Mouse (Mus musculus) kidney, postnatal 4 days (tissue): ENCODE results near the gene Gm6096.

Source experiments
- DNase-seq, 2 experiments: peaks; one replicate each; pipeline ENCODE4 v3.0.0; 2021; ENCODE audit warnings: mixed read lengths in 2 of 2

The Gm6096 gene

DNA sequence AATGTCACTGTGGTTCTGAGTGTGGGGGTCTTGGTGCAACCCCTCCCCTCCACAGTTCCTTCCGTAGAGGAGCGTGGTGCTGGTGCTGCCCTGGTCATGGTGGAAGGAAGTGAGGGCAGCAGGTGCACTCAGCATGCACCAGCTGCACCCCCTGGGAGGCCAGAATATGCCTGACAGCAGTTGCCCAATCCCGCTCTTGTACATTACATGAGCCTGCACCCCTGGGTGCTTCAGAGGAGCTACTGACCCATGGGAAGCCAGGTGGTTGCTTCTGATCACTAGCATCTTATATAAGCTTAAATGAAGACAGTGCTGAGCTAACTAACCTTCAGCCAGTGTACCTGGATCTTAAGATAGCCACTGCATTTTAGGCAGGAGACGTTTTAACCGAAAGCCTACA lies 12.8 kb upstream of the Gm6096 start:
- no peak for DNase-seq

DNA sequence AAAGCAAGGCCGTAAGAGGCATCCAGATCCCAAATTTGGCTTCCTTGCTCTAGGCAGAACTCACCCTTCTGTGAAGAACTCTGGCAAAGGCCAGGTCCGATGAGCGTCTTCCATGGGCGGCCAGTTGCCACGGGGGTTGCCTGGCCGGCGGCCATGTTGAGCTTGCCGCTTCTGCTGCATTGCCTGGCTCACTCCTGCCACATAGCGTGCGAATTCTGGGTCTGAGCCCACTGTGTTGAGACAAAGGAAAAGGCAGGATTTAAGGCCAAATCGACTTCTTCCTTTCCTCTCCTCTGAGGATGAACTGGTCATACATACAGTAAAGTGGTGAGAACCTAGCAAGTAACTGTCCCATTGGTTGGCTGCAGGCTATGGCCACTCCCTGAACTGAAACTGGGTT lies 8.7 kb upstream of the Gm6096 start:
- no peak for DNase-seq

- DNase-seq, result no peak
Measured at GRCm38 (mm10) chr7:34246870-34247499, 3.9 kb upstream of the Gm6096 start.

DNA sequence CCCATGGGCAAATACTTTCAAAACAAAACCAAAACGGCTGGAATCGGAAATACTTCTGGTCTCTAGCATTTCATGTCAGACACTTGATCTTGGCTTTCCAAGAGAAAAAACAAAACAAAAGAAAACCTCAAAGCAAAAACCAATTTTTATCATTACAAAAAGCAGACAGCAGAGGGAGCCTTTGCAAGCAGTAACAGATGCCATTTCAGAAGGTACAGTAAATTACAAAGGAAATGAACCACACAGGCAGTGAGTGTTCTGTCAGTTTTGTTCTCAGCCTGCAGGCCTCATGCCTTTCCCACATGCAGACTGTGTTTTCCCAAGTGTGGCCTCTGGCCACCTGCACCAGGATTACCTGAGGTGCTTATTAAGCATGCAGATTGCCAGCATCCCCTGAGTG lies 1.2 kb downstream of the Gm6096 start:
- DNase-seq, result peak in 1 of 2 experiments; percentile 14

DNA sequence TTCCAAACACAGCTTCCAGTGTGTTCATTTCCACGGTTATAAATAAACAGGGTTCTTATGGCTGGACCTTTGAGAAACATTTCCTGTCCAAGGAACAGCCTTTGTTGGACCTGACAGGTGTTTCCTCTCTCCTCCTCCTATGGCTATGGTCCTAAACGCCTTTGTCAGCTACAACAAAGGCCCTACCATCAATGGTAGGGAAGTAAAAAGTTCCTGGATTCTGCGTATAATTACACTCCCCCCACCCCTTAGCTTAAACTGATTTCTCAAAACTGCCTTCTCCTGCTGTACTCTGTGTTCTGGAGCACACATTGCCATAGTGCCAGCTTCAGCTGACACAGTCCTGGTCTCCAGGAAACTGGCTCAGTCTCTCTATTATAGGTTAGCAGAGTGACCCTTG lies 4.3 kb downstream of the Gm6096 start:
- DNase-seq, result no peak

DNA sequence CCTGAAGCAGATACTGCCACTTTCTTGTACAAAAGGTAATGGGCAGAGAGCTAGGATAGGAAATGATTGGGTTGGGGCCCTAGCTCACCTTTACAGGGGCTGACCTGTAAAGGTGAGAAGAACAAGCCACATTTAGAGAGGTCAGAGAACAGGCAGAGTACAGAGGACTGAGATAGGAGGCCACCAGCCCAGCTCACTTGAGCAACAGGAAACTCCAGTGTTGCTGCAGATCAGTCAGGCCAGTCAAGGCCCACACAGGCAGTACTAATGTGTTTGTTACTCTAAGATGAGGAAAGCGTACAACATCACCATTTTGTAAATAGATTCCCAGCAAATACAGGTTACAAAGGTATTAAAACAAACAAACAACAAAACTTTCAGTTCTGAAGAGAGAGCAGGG lies 5.1 kb downstream of the Gm6096 start:
- no peak for DNase-seq

DNA sequence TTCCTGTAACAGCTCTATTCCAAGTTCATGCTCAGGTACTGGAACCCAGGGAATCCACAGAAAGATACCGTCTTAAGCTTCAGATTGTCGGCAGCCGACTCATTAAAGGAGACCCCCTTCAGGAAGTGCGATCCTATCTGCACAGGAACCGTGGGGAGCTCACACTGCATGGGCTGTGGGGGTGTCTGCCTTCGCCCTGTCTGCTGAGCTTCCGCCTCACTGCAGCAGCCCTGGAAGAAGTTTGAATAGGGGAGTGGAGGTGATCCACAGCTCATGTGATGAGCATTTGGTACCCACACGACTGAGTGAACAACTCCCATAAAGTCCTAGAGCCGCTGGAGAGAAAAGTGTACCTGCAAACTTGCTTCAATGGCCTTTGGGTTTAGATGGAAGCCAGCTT lies 6.4 kb downstream of the Gm6096 start:
- no peak for DNase-seq

DNA sequence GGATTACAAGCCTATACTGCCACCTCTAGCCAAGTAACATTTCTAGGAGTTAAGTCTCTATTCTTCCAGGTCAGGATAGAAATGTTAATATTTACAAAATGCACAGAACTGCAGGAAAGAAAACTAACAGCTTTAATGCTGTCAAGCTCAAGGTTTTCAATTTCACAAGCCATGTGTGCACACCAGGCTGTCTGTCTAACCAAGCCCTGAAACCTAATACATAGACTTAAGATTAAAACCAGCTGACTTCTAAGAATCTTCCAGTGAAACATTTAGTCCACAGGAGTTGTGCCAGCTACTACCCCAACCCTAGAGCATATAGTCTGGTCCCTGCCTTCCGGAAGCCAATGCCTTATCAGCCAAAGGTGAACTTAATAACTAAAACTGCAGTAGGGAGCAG lies 7.6 kb downstream of the Gm6096 start:
- DNase-seq, result no peak

DNA sequence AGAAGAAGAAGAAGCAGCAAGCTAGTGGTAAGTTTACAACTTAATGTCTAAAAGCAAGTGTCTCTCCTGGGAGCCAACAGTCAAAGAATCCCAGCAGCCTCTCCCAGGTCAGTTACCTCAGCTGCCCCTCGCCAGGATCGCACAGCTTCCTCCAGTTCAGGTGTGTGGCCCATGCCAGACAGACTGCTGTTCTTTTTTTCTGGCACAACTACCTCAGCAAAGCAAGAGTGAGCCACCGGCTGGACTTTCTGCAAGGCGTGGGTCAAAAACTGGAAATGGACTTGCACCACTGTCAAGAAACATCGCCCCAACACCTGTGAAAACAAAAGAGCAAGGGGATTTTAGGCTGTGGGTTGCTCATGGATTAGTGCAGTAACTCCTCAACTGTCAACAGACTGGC lies 12.6 kb downstream of the Gm6096 start:
- no peak for DNase-seq

GRCm38 (mm10) chr7:34265876-34266346 lies 15.1 kb downstream of the Gm6096 start:
- peak; percentile 56 to 71 for DNase-seq

DNA sequence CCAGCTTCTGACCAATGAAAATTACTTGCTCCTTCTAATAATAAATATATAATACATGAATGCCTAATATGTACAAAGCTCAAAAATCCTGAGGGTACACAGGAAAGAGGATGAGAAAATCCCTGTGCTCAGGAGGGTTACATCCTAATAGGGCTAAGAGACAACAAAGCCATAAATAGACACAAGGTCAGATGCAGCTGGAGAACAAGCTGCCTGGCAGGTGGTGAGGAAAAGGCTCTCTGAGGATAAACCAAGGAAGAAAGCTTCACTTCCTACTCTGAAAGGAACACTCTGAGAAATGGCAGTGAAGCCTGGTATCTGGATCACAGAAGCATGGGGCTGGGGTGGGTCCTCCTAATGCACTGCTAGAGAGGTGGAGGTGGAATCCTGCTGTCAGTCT lies 15.6 kb downstream of the Gm6096 start:
- DNase-seq, result no peak

- DNase-seq, result no peak
Measured at GRCm38 (mm10) chr7:34268463-34268862, 17.6 kb downstream of the Gm6096 start.

DNA sequence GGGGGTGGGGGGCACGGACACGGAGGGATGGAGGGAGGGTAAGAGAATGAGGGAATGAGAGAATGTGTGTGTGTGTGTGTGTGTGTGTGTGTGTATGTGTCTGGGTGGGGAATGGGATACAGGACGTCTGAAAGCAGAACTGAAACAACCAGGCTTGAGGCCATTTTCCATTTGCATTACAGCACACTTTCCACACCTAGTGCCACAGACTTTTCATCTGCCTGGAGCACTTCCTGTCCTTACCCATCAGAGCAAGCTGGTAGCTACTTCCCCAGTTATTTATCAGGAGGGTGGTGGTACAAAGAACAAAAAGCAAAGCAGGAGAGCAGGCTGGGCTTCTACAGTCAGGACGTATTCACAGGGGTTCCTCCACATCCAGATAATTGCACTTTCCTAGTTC lies 21.6 kb downstream of the Gm6096 start:
- no peak for DNase-seq

- no peak for DNase-seq
Measured at GRCm38 (mm10) chr7:34276066-34276465, 25.2 kb downstream of the Gm6096 start.

DNA sequence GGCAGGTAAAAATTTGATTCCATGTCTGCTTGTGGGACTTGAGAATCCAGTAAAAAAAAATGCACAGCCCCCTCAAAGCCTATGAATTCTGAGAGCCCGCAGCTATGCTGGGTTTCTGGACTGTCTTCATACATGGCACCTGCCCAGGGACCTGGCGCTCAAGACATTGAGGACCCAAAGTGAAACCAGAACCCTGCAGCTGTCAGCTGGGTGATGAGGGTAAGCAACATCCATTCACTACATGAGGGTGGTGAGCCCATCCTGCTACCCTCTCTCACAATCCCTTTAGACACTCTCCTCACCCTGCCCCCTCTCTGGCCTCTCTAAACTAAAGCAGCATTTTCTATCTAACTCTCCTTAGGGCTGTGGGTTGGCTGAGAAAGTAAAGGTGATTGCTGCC lies 26.8 kb downstream of the Gm6096 start:
- DNase-seq, result no peak

DNA sequence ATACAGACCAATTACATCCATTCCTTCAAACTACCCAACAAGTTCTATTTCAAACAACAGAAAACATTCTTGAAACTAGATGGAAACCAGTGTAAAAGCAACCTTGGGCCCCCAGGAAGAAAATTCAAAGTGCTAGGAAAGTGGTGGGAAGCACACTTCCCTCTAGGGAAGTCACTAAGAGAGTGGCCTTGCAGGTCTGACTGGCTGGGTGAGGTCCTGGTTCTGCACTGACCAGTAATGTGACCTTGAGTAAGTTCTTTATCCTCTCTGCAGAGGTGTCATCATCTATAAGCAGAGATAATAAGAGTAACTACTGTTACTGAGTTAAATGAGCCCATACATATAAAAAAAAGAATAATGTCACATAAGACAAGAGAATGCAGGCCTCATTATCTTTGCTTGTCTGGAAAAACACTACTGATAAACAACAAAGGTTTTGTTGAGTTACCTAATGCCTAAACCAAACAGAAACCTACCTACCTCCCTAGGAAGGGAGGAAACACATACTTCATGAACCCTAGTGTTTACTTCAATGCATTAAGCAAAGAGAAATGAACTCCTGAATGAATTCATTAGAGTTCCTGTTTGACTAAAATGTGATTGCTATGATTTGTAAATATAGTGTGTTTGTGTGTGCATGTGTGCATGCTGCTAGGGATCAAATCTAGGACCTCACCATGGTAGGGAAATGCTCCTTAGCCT lies 39.8 kb downstream of the Gm6096 start:
- no peak for DNase-seq

- no peak for DNase-seq
Measured at GRCm38 (mm10) chr7:34291265-34291664, 40.4 kb downstream of the Gm6096 start.

DNA sequence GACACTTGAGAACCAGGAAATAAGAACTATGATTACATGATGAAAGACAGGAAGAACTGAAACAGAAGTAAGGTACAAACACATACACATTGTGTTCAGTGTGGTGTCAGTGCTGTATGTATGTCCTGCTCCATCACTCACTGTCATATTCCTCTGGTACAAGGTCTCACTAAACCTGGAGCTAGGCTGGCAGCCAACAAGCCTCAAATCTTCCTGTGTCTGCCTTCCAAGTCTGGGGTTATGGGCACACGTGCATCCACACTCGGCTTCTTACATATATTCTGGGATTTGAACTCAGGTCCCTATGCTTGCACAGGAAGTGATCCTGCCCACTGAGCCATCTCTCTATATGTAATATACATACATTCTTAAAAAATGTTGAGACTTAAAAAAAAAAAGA lies 41.8 kb downstream of the Gm6096 start:
- DNase-seq, result no peak

DNA sequence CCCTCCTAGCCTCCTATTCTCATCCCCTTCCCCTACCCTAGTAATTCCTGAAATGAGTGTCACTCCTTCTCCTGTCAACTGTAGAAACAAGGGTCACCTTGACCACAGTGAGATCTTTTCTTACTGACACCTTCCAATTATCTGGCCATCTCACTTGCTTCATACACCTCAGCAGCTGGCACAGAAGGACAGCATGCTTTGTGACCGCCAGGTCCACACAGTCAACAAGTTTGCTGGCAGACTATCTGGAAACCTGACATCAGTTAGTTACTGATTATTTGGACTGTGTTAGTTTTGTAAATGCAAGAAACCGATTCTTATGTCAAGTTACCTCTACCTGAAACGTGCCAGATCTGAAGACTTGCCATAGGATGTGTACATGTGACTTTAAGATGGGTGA lies 45.3 kb downstream of the Gm6096 start:
- DNase-seq, result no peak

GRCm38 (mm10) chr7:34298818-34299217 lies 48.0 kb downstream of the Gm6096 start:
- DNase-seq, result no peak
